Mouse (Mus musculus): ENCODE measurements around the gene Gm10600.
"Not testable (repeated sequence)": the region's sequence is repeated elsewhere in the genome, so short reads cannot be mapped to it uniquely, and the experiment has no call there.

Gene Gm10600

GRCm38 (mm10) chr4:42240339-42240738 is at the start of gene Gm10600:
TSS of gene Gm10600 (plus strand) at chr4:42240639.
- not testable (repeated sequence) for DNase-seq (ENCODE audit: low read depth in 1 of 2, low spot score in 2 of 2)

GRCm38 (mm10) chr4:42255467-42255866 is 15.0 kb downstream of the Gm10600 start, which contains the start of gene Ccl21b:
TSS of gene Ccl21b (plus strand) at chr4:42255767.
- DNase-seq (ENCODE audit: low read depth in 1 of 2, low spot score in 2 of 2): not testable (repeated sequence)
